Mouse (Mus musculus) forebrain, embryonic 10.5 days (tissue): ENCODE results near the gene Vmn1r126. TPM values are rescaled to one million over a fixed set of nuclear protein-coding genes. Genes with fewer than 3 reads are reported as not detected.
"Not testable (repeated sequence)": the region's sequence is repeated elsewhere in the genome, so short reads cannot be mapped to it uniquely, and the experiment has no call there.

Experiments
- DNase-seq: peaks from one replicate; pipeline ENCODE4 v3.0.0-alpha.2; 2017; ENCODE audit warnings: low spot score; ENCODE audit errors: extremely low spot score
- H3K27ac ChIP-seq: fragments of 300-500 bp; sonication (generic); 2 replicates; pipeline ENCODE4 v1.5.1; 2016; ENCODE audit warnings: mild to moderate bottlenecking
- H3K27me3 ChIP-seq: fragments of 300-500 bp; sonication (generic); 2 replicates; pipeline ENCODE4 v1.6.1; 2016; ENCODE audit warnings: mild to moderate bottlenecking; ENCODE audit not compliant: poor library complexity, severe bottlenecking
- H3K36me3 ChIP-seq: fragments of 300-500 bp; sonication (generic); replicated peaks from 2 replicates; pipeline ENCODE4 v1.6.1; 2016; ENCODE audit warnings: mild to moderate bottlenecking, moderate library complexity
- H3K4me1 ChIP-seq: fragments of 300-500 bp; sonication (generic); 2 replicates; pipeline ENCODE4 v1.6.1; 2016
- H3K4me3 ChIP-seq: fragments of 300-500 bp; sonication (generic); 2 replicates; pipeline ENCODE4 v1.5.1; 2016; ENCODE audit warnings: mild to moderate bottlenecking, moderate library complexity
- H3K9me3 ChIP-seq: fragments of 300-500 bp; sonication (generic); 2 replicates; pipeline ENCODE4 v1.6.1; 2016; ENCODE audit warnings: mild to moderate bottlenecking, moderate library complexity
- WGBS: fragments of 180-500 bp; shearing (Covaris S2); methylation state at CpG from one replicate; pipeline ENCODE4 v1.1.7; 2016; 5-methylcytosine and 5-hydroxymethylcytosine counted together
- polyA plus RNA-seq: library from polyadenylated mRNA; unstranded; fragments of >200 nt; fragmentation: Nextera tagmentation; extraction: Ambion mirVana; gene quantifications from 2 replicates; pipeline ENCODE4 v1.2.1, GENCODE M21; 2016

The Vmn1r126 gene
- not detected in 2 replicates for polyA plus RNA-seq

DNA sequence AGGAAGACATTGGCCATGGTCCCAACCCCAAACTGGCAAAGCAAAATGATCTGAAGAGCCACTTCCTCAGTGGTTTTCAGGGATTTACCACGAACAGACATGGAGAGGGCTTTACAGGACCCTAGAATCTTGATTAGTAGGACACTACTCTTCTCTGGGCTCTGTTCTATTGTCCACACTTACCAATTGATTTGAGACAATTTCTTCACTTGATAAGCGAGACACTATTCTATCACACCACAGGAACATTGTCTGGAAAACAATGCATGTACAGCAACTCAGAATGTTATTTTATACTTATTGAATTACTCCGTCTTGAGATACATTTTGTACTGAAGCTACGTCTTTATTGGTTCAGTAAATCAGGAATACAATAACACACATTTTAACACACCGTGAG is at the start of gene Vmn1r126:
Vmn1r126 (minus strand) TSS at position 101 of the 400 bp plus-strand sequence.
- DNase-seq = not testable (repeated sequence)
- no CpG with 5 or more reads among the region's 5 CpGs for WGBS

DNA sequence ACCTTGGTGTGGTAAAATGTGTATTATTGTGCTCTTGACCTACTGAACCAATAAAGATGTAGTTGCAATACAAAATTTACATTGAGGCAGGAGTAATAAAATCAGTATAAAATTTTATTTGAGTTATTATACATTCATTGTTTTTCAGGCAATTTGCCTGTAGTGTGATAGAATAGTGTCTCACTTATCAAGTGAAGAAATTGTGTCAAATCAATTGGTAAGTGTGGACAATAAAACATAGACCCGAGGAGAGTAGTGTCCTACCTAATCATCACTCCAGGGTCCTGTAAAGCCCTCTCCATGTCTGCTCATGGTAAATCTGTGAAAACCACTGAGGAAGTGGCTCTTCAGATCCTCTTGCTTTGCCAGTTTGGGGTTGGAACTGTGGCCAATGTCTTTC is 47.8 kb upstream of the Vmn1r126 start, which contains the start of gene Vmn1r128:
Vmn1r128 (plus strand) TSS at position 301 of the 400 bp plus-strand sequence.
- not testable (repeated sequence) for H3K9me3 ChIP-seq, DNase-seq
- WGBS = 68% methylated on average over 1 of the region's 1 CpGs

More for the DNA sequence above, at the start of gene Vmn1r126:
- not testable (repeated sequence) for H3K36me3 ChIP-seq, H3K4me3 ChIP-seq, H3K9me3 ChIP-seq, H3K4me1 ChIP-seq, H3K27ac ChIP-seq, H3K27me3 ChIP-seq

DNA sequence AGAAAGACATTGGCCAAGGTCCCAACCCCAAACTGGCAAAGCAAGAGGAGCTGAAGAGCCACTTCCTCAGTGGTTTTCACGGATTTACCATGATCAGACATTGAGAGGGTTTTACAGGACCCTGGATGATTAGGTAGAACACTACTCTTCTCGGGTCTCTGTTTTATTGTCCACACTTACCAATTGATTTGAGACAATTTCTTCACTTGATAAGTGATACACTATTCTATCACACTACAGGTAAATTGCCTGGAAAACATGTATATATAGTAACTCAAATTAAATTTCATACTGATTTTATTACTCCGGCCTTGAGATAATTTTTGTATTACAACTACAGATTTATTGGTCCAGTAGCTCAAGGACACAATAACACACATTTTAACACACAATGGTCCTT is 18.5 kb upstream of the Vmn1r126 start, which contains the start of gene Vmn1r127:
Vmn1r127 (minus strand) TSS at position 101 of the 400 bp plus-strand sequence.
- H3K27me3 ChIP-seq, H3K4me3 ChIP-seq, DNase-seq, H3K27ac ChIP-seq, H3K4me1 ChIP-seq, H3K9me3 ChIP-seq, H3K36me3 ChIP-seq: not testable (repeated sequence)
- no CpG with 5 or more reads among the region's 3 CpGs for WGBS

More for the DNA sequence above, 47.8 kb upstream of the Vmn1r126 start, which contains the start of gene Vmn1r128:
- H3K27ac ChIP-seq, H3K36me3 ChIP-seq, H3K4me3 ChIP-seq, H3K4me1 ChIP-seq, H3K27me3 ChIP-seq: not testable (repeated sequence)

DNA sequence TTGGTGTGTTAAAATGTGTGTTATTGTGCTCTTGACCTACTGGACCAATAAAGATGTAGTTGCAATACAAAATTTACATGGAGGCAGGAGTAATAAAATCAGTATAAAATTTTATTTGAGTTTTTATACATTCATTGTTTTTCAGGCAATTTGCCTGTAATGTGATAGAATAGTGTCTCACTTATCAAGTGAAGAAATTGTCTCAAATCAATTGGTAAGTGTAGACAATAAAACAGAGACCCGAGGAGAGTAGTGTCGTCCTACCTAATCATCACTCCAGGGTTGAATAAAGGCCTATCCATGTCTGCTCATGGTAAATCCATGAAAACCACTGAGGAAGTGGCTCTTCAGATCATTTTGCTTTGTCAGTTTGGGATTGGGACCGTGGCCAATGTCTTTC is 29.4 kb downstream of the Vmn1r126 start, which contains the start of gene Vmn1r125:
Vmn1r125 (plus strand) TSS at position 301 of the 400 bp plus-strand sequence.
- not testable (repeated sequence) for H3K4me1 ChIP-seq, H3K27me3 ChIP-seq, H3K27ac ChIP-seq, DNase-seq, H3K9me3 ChIP-seq, H3K4me3 ChIP-seq, H3K36me3 ChIP-seq
- WGBS = 79% methylated on average over 3 of the region's 3 CpGs

DNA sequence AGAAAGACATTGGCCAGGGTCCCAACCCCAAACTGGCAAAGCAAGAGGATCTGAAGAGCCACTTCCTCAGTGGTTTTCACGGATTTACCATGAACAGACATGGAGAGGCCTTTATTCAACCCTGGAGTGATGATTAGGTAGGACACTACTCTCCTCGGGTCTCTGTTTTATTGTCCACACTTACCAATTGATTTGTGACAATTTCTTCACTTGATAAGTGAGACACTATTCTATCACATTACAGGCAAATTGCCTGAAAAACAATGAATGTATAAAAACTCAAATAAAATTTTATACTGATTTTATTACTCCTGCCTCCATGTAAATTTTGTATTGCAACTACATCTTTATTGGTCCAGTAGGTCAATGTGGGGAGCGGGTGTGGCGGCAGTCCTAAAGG is 40.8 kb downstream of the Vmn1r126 start, which contains the start of gene Vmn1r124:
Vmn1r124 (minus strand) TSS at position 101 of the 400 bp plus-strand sequence.
- H3K27me3 ChIP-seq, DNase-seq, H3K4me3 ChIP-seq, H3K4me1 ChIP-seq, H3K27ac ChIP-seq, H3K36me3 ChIP-seq, H3K9me3 ChIP-seq: not testable (repeated sequence)
- 75% methylated on average over 4 of the region's 4 CpGs for WGBS

Other genes starting within 250 kb of the Vmn1r126 start
- not detected in 2 replicates for gene Vmn1r120, start 247.7 kb downstream of the Vmn1r126 start, polyA plus RNA-seq
- gene Vmn1r121, start 203.0 kb downstream of the Vmn1r126 start, polyA plus RNA-seq = not detected in 2 replicates
- not detected in 2 replicates for gene Vmn1r122, start 167.3 kb downstream of the Vmn1r126 start, polyA plus RNA-seq
- not detected in 2 replicates for gene Vmn1r123, start 139.3 kb downstream of the Vmn1r126 start, polyA plus RNA-seq
- not detected in 2 replicates for gene Gm5157, start 111.0 kb downstream of the Vmn1r126 start, polyA plus RNA-seq
- not detected in 2 replicates for gene Vmn1r124, start 40.9 kb downstream of the Vmn1r126 start, polyA plus RNA-seq
- not detected in 2 replicates for gene Vmn1r125, start 29.3 kb downstream of the Vmn1r126 start, polyA plus RNA-seq
- gene Vmn1r127, start 18.4 kb upstream of the Vmn1r126 start, polyA plus RNA-seq = not detected in 2 replicates
- gene Vmn1r128, start 47.9 kb upstream of the Vmn1r126 start, polyA plus RNA-seq = not detected in 2 replicates
- gene Vmn1r129, start 59.8 kb upstream of the Vmn1r126 start, polyA plus RNA-seq = not detected in 2 replicates
- not detected in 2 replicates for gene Gm6882, start 131.3 kb upstream of the Vmn1r126 start, polyA plus RNA-seq
- gene Vmn1r130, start 210.3 kb upstream of the Vmn1r126 start, polyA plus RNA-seq = not detected in 2 replicates
- not detected in 2 replicates for gene Vmn1r131, start 244.6 kb upstream of the Vmn1r126 start, polyA plus RNA-seq